Mouse (Mus musculus) lung, embryonic 15.5 days (tissue): ENCODE results near the gene Ift122. TPM values are rescaled to one million over a fixed set of nuclear protein-coding genes. Genes with fewer than 3 reads are reported as not detected.
"Not testable (repeated sequence)": the region's sequence is repeated elsewhere in the genome, so short reads cannot be mapped to it uniquely, and the experiment has no call there.

Source experiments
- ATAC-seq: fragments of 200-750 bp; cut with Nextera tagmentation; 2 replicates; pipeline ENCODE4 v1.8.0; 2017; ENCODE audit warnings: moderate number of reproducible peaks, borderline replicate concordance; ENCODE audit not compliant: low FRiP score, low TSS enrichment; ENCODE audit errors: extremely low read depth
- H3K27ac ChIP-seq: fragments of 300-500 bp; sonication (generic); 2 replicates; pipeline ENCODE4 v1.5.1; 2015; ENCODE audit warnings: moderate library complexity, mild to moderate bottlenecking, inconsistent platforms
- H3K27me3 ChIP-seq: fragments of 300-500 bp; sonication (generic); 2 replicates; pipeline ENCODE4 v1.6.1; 2015; ENCODE audit warnings: inconsistent platforms
- H3K36me3 ChIP-seq: fragments of 300-500 bp; sonication (generic); 2 replicates; pipeline ENCODE4 v1.6.1; 2015; ENCODE audit warnings: inconsistent platforms
- H3K4me1 ChIP-seq: fragments of 300-500 bp; sonication (generic); 2 replicates; pipeline ENCODE4 v1.6.1; 2015; ENCODE audit warnings: inconsistent platforms
- H3K4me2 ChIP-seq: fragments of 300-500 bp; sonication (generic); 2 replicates; pipeline ENCODE4 v1.6.1; 2015; ENCODE audit warnings: inconsistent platforms, mild to moderate bottlenecking, moderate library complexity
- H3K4me3 ChIP-seq: fragments of 300-500 bp; sonication (generic); 2 replicates; pipeline ENCODE4 v1.5.1; 2015; ENCODE audit warnings: mild to moderate bottlenecking, inconsistent platforms
- H3K9ac ChIP-seq: fragments of 300-500 bp; sonication (generic); 2 replicates; pipeline ENCODE4 v1.6.1; 2015; ENCODE audit warnings: inconsistent platforms
- H3K9me3 ChIP-seq: fragments of 300-500 bp; sonication (generic); 2 replicates; pipeline ENCODE4 v1.6.1; 2016; ENCODE audit warnings: inconsistent platforms
- WGBS: fragments of 180-500 bp; shearing (Covaris S2); methylation state at CpG from one replicate; pipeline ENCODE4 v1.1.7; 2015; 5-methylcytosine and 5-hydroxymethylcytosine counted together
- polyA plus RNA-seq: library from polyadenylated mRNA; unstranded; fragments of >200 nt; fragmentation: Nextera tagmentation; extraction: Ambion mirVana; gene quantifications from 2 replicates; pipeline ENCODE4 v1.2.1, GENCODE M21; 2015

Ift122 gene
- polyA plus RNA-seq, 1 experiment from 2014 or later: 24.6 TPM

- Histone ChIP-seq H3K4me2 (peak overlapping the region; percentile 67), H3K9me3 (no peaks in the 10 kb centered on the region), H3K4me1 (peaks cover 28% of the 10 kb centered on the region), H3K9ac (peak overlapping the region; percentile 50), H3K36me3 (0 out of 2 replicates have a peak, but pooled peaks cover 15% of the 10 kb centered on the region), H3K27ac (peak overlapping the region; percentile 88), H3K4me3 (peak overlapping the region; percentile 68), H3K27me3 (no peaks in the 10 kb centered on the region)
- WGBS: 4% methylated on average over 20 of the region's 20 CpGs
- no peak for ATAC-seq
Measured at GRCm38 (mm10) chr6:115852446-115853090, 702 bp upstream of the Ift122 start.

- Histone ChIP-seq H3K9ac (peak overlapping the region; percentile 53), H3K4me2 (peak overlapping the region; percentile 64), H3K27ac (peak overlapping the region; percentile 87), H3K9me3 (no peaks in the 10 kb centered on the region), H3K4me3 (peak overlapping the region; percentile 68), H3K27me3 (no peaks in the 10 kb centered on the region), H3K4me1 (peaks cover 30% of the 10 kb centered on the region), H3K36me3 (0 out of 2 replicates have a peak, but pooled peaks cover 5% of the 10 kb centered on the region)
- ATAC-seq: no peak
- WGBS: 35% methylated on average over 7 of the region's 7 CpGs
Measured at GRCm38 (mm10) chr6:115853985-115854384, 715 bp downstream of the Ift122 start.

GRCm38 (mm10) chr6:115854432-115854831 is 1.2 kb downstream of the Ift122 start:
- Histone ChIP-seq H3K9ac (no peak overlapping the region), H3K4me3 (no peak overlapping the region), H3K4me1 (peaks cover 35% of the 10 kb centered on the region), H3K9me3 (no peaks in the 10 kb centered on the region), H3K36me3 (0 out of 2 replicates have a peak, but pooled peaks cover 4% of the 10 kb centered on the region), H3K27ac (no peak overlapping the region), H3K27me3 (no peaks in the 10 kb centered on the region), H3K4me2 (no peak overlapping the region)
- WGBS: 63% methylated on average over 2 of the region's 2 CpGs
- no peak for ATAC-seq

- Histone ChIP-seq H3K27me3 (no peaks in the 10 kb centered on the region), H3K9me3 (no peaks in the 10 kb centered on the region), H3K4me1 (peaks cover 44% of the 10 kb centered on the region), H3K27ac (peak overlapping the region; percentile 54), H3K4me3 (no peak overlapping the region), H3K36me3 (no peaks in the 10 kb centered on the region), H3K4me2 (no peak overlapping the region), H3K9ac (no peak overlapping the region)
- WGBS: 54% methylated on average over 3 of the region's 3 CpGs
- no peak for ATAC-seq
Measured at GRCm38 (mm10) chr6:115855733-115856360, 2.6 kb downstream of the Ift122 start.

GRCm38 (mm10) chr6:115856361-115856745 is 3.1 kb downstream of the Ift122 start:
- no peak overlapping the region for H3K9ac ChIP-seq
- no peaks in the 10 kb centered on the region for H3K36me3 ChIP-seq
- 56% methylated on average over 4 of the region's 4 CpGs for WGBS
- peak overlapping the region; percentile 54 for H3K27ac ChIP-seq
- no peaks in the 10 kb centered on the region for H3K27me3 ChIP-seq
- no peak for ATAC-seq
- H3K4me1 ChIP-seq: peaks cover 44% of the 10 kb centered on the region
- no peak overlapping the region for H3K4me2 ChIP-seq
- no peak overlapping the region for H3K4me3 ChIP-seq
- H3K9me3 ChIP-seq: no peaks in the 10 kb centered on the region

GRCm38 (mm10) chr6:115859258-115859657 is 6.0 kb downstream of the Ift122 start:
- Histone ChIP-seq H3K36me3 (no peaks in the 10 kb centered on the region), H3K9ac (no peak overlapping the region), H3K9me3 (no peaks in the 10 kb centered on the region), H3K27ac (no peak overlapping the region), H3K4me2 (no peak overlapping the region), H3K4me1 (peaks cover 50% of the 10 kb centered on the region), H3K27me3 (no peaks in the 10 kb centered on the region), H3K4me3 (no peak overlapping the region)
- no peak for ATAC-seq
- 31% methylated on average over 4 of the region's 4 CpGs for WGBS

- 32% methylated on average over 7 of the region's 7 CpGs for WGBS
- Histone ChIP-seq H3K27ac (0 out of 2 replicates have a peak overlapping the region, but pooled peaks have one; percentile 29), H3K27me3 (no peaks in the 10 kb centered on the region), H3K4me3 (no peak overlapping the region), H3K36me3 (no peaks in the 10 kb centered on the region), H3K4me1 (peaks cover 50% of the 10 kb centered on the region), H3K9me3 (no peaks in the 10 kb centered on the region), H3K9ac (no peak overlapping the region), H3K4me2 (no peak overlapping the region)
- ATAC-seq: no peak
Measured at GRCm38 (mm10) chr6:115860027-115860556, 6.8 kb downstream of the Ift122 start.

GRCm38 (mm10) chr6:115863340-115863841 is 10.1 kb downstream of the Ift122 start:
- no peak overlapping the region for H3K4me2 ChIP-seq
- no peaks in the 10 kb centered on the region for H3K9me3 ChIP-seq
- H3K4me3 ChIP-seq: no peak overlapping the region
- ATAC-seq: peak; percentile 64
- no peaks in the 10 kb centered on the region for H3K36me3 ChIP-seq
- H3K9ac ChIP-seq: no peak overlapping the region
- peaks cover 35% of the 10 kb centered on the region for H3K4me1 ChIP-seq
- H3K27ac ChIP-seq: peak overlapping the region; percentile 69
- H3K27me3 ChIP-seq: no peaks in the 10 kb centered on the region
- WGBS: 37% methylated on average over 7 of the region's 7 CpGs

- Histone ChIP-seq H3K9me3 (no peaks in the 10 kb centered on the region), H3K9ac (no peak overlapping the region), H3K4me3 (no peak overlapping the region), H3K27me3 (no peaks in the 10 kb centered on the region), H3K4me2 (no peak overlapping the region), H3K36me3 (no peaks in the 10 kb centered on the region), H3K27ac (no peak overlapping the region), H3K4me1 (peaks cover 25% of the 10 kb centered on the region)
- 86% methylated on average over 4 of the region's 4 CpGs for WGBS
- ATAC-seq: no peak
Measured at GRCm38 (mm10) chr6:115865246-115865645, 12.0 kb downstream of the Ift122 start.

GRCm38 (mm10) chr6:115867157-115867556 is 13.9 kb downstream of the Ift122 start:
- H3K9ac ChIP-seq, H3K27me3 ChIP-seq, H3K9me3 ChIP-seq, H3K27ac ChIP-seq, H3K4me3 ChIP-seq, H3K36me3 ChIP-seq, ATAC-seq, H3K4me2 ChIP-seq: not testable (repeated sequence)
- no CpG with 5 or more reads among the region's 3 CpGs for WGBS
- peaks cover 17% of the 10 kb centered on the region for H3K4me1 ChIP-seq

GRCm38 (mm10) chr6:115871318-115871717 is 18.0 kb downstream of the Ift122 start:
- H3K4me2 ChIP-seq, H3K27me3 ChIP-seq, H3K27ac ChIP-seq, H3K4me1 ChIP-seq, H3K36me3 ChIP-seq, ATAC-seq, H3K4me3 ChIP-seq, H3K9ac ChIP-seq, H3K9me3 ChIP-seq: not testable (repeated sequence)
- WGBS: no CpG with 5 or more reads among the region's 3 CpGs

- H3K9me3 ChIP-seq: no peaks in the 10 kb centered on the region
- no peak overlapping the region for H3K4me2 ChIP-seq
- 79% methylated on average over 2 of the region's 2 CpGs for WGBS
- no peak overlapping the region for H3K4me3 ChIP-seq
- H3K27ac ChIP-seq: no peak overlapping the region
- no peaks in the 10 kb centered on the region for H3K27me3 ChIP-seq
- no peak for ATAC-seq
- H3K9ac ChIP-seq: no peak overlapping the region
- H3K4me1 ChIP-seq: peaks cover 29% of the 10 kb centered on the region
- H3K36me3 ChIP-seq: peaks cover 3% of the 10 kb centered on the region; the same call in 1 of the 2 replicates
Measured at GRCm38 (mm10) chr6:115877239-115877638, 24.0 kb downstream of the Ift122 start.
